Mouse (Mus musculus): ENCODE results near the gene 6820408C15Rik.

- TF ChIP-seq CTCF (IDR thresholded peaks at IDR 0.05; ENCODE audit: low read depth) = no peak
- TF ChIP-seq EP300 (IDR thresholded peaks at IDR 0.05; ENCODE audit: low read depth) = no peak
Observed at GRCm38 (mm10) chr2:152452101-152452781, 36.9 kb downstream of the 6820408C15Rik start.
